Mouse (Mus musculus) ZHBTc4 (cell line): Measurements from ENCODE around the gene Hoxc8.

ENCODE experiments used
- DNase-seq: peaks from one replicate; pipeline ENCODE4 v3.0.0-alpha.2; 2011; ENCODE audit warnings: low read depth, low spot score

Gene Hoxc8

GRCm38 (mm10) chr15:102965003-102965891 lies 25.2 kb upstream of the Hoxc8 start:
- DNase-seq, result no peak

- DNase-seq, result peak; percentile 95
Observed at GRCm38 (mm10) chr15:102965892-102966775, 24.3 kb upstream of the Hoxc8 start.

- peak; percentile 53 for DNase-seq
Observed at GRCm38 (mm10) chr15:102966776-102967311, 23.6 kb upstream of the Hoxc8 start, which contains the start of gene Hoxc10. Hoxc10 (plus strand) TSS chr15:102966796.

GRCm38 (mm10) chr15:102967312-102967510 lies 23.2 kb upstream of the Hoxc8 start, which contains the start of gene Hoxc5:
Hoxc5 (plus strand) TSS chr15:102967443.
- DNase-seq, result no peak

GRCm38 (mm10) chr15:102967511-102968397 lies 22.7 kb upstream of the Hoxc8 start:
- DNase-seq, result peak; percentile 54

GRCm38 (mm10) chr15:102969296-102969695 lies 21.1 kb upstream of the Hoxc8 start:
- DNase-seq, result no peak

- DNase-seq, result no peak
Observed at GRCm38 (mm10) chr15:102970740-102971139, 19.7 kb upstream of the Hoxc8 start.

- DNase-seq, result no peak
Observed at GRCm38 (mm10) chr15:102972254-102972653, 18.2 kb upstream of the Hoxc8 start.

- DNase-seq, result no peak
Observed at GRCm38 (mm10) chr15:102972753-102973152, 17.7 kb upstream of the Hoxc8 start.

- no peak for DNase-seq
Observed at GRCm38 (mm10) chr15:102975034-102975433, 15.4 kb upstream of the Hoxc8 start.

- peak; percentile 63 for DNase-seq
Observed at GRCm38 (mm10) chr15:102975688-102976111, 14.7 kb upstream of the Hoxc8 start.

GRCm38 (mm10) chr15:102976171-102976570 lies 14.2 kb upstream of the Hoxc8 start, which contains the start of gene Hoxc9:
Hoxc9 (plus strand) TSS chr15:102976439.
- peak; percentile 54 for DNase-seq

- DNase-seq, result peak; percentile 72
Observed at GRCm38 (mm10) chr15:102976631-102977422, 13.6 kb upstream of the Hoxc8 start.

GRCm38 (mm10) chr15:102977423-102977974 lies 12.9 kb upstream of the Hoxc8 start:
- DNase-seq, result no peak

- no peak for DNase-seq
Observed at GRCm38 (mm10) chr15:102978615-102979515, 11.5 kb upstream of the Hoxc8 start.

- DNase-seq, result no peak
Observed at GRCm38 (mm10) chr15:102979936-102980335, 10.5 kb upstream of the Hoxc8 start.

- no peak for DNase-seq
Observed at GRCm38 (mm10) chr15:102980352-102980751, 10.1 kb upstream of the Hoxc8 start.

- DNase-seq, result peak; percentile 53
Observed at GRCm38 (mm10) chr15:102980912-102981311, 9.5 kb upstream of the Hoxc8 start.
